Mouse (Mus musculus): ENCODE results near the gene Hoxd10.

Gene Hoxd10

DNA sequence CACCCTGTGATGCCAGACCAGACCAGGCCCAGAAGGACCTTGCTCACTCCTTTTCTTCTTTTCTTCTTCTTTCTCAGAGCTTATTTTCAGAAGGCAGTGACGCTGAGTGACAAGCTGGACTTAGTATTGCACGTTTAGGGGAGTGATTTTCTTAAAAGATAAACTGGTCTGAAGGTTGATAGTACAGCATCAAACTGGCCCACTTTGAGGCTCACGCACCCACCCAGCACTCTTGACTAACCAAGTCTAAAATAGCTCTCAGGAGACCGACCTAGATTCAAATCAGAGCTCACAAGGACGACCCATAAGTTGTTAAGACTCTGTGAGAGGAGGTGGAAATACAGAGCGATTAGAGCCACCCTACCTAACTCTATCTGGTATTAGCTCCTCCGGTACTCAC is 25.3 kb upstream of the Hoxd10 start:
- DNase-seq (ENCODE audit: low spot score): no peak

DNA sequence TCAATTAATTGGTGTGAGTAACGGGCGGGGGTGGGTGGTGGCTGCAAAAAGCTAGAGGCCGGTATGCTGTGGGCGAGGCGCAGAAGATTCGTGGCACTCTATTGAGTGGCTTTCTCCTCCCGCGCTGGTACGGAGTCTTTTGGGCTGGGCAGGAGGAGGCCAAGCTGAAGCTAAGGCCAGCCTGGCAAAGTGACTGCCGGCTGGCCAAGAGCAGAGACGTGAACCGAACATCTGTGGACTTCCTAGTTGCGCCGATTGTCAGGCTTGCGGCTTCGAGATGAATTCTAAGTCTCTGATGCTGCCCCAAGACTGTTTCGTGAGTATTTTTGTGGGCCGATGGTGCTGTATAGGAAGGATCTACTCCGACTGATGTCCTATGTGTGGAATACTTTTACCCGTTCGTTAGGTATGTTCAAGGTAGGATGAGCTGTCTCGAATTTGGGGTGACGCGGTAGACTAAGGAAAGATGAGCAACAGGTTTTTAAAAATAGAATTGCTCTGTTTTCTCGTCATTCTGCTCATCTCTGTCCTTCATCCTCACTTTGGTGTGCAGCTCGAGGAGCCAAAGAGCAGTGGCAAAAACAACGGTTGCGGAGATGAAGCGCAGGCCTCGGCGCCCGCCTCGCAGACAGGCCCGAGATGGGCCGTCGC is 24.4 kb upstream of the Hoxd10 start:
- no peak for DNase-seq (ENCODE audit: low spot score)

- DNase-seq (ENCODE audit: low spot score): peak; percentile 32
Measured at GRCm38 (mm10) chr2:74667842-74668357, 23.8 kb upstream of the Hoxd10 start, which contains the start of gene Hoxd13. TSS of gene Hoxd13 (plus strand) at chr2:74668310.

DNA sequence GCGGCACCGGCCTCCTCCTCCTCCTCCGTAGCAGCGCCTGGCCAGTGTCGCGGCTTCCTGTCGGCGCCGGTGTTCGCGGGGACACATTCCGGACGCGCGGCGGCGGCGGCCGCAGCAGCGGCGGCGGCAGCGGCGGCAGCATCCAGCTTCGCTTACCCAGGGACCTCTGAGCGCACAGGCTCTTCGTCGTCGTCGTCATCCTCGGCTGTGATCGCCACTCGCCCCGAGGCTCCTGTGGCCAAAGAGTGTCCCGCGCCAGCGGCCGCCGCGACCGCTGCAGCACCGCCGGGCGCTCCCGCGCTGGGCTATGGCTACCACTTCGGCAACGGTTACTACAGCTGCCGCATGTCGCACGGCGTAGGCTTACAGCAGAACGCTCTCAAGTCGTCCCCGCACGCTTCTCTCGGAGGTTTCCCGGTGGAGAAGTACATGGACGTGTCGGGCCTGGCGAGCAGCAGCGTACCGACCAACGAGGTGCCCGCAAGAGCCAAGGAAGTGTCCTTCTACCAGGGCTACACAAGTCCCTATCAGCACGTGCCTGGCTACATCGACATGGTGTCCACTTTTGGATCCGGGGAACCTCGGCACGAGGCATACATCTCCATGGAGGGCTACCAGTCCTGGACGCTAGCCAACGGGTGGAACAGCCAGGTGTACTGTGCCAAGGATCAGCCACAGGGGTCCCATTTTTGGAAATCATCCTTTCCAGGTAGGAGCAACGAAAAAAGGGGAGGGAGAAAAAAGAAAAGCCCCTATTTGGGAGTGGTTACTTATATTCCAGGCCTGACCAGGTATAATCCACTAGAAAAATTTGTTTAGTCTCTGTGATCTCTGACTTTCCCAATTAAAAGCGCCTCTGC is 23.1 kb upstream of the Hoxd10 start:
- DNase-seq (ENCODE audit: low spot score): no peak

DNA sequence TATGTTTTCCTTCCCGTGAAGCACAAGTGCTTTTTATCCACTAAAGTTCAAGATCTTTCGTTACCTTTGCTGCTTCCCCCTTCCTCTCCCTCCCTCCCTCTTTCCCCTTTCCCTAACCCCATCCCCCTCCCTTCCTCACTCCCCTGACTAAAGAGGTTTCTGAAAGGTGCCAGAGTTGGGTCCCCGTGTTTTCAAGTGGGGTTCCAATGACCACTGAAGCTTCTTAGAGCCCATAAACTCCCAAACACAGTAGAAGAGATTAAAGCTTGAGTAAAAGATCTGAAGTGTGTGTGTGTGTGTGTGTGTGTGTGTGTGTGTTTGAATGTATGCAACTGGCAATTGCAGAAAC is 22.5 kb upstream of the Hoxd10 start:
- DNase-seq (ENCODE audit: low spot score): no peak

GRCm38 (mm10) chr2:74669650-74670235 is 22.0 kb upstream of the Hoxd10 start:
- no peak for DNase-seq (ENCODE audit: low spot score)

- no peak for DNase-seq (ENCODE audit: low spot score)
Measured at GRCm38 (mm10) chr2:74670632-74671188, 21.0 kb upstream of the Hoxd10 start.

DNA sequence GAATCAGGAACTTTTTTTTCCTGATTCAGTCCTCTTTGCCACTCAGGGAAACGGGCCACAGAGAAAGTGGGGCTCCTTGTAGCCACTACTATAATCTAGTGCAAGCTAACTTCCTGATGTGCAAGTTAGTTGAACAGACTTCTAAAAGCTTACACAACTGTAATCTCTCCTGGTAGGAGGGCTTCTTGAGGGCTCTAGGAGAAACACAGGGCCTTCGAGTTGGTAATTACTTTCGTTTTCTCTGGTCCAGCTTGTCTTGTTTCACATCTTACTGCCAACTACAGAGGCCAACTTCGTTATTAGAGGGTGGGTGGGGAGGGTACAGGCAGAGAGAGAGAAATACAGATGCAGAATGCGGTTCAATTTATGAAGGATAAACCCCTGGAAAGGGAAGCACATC is 19.9 kb upstream of the Hoxd10 start:
- no peak for DNase-seq (ENCODE audit: low spot score)

DNA sequence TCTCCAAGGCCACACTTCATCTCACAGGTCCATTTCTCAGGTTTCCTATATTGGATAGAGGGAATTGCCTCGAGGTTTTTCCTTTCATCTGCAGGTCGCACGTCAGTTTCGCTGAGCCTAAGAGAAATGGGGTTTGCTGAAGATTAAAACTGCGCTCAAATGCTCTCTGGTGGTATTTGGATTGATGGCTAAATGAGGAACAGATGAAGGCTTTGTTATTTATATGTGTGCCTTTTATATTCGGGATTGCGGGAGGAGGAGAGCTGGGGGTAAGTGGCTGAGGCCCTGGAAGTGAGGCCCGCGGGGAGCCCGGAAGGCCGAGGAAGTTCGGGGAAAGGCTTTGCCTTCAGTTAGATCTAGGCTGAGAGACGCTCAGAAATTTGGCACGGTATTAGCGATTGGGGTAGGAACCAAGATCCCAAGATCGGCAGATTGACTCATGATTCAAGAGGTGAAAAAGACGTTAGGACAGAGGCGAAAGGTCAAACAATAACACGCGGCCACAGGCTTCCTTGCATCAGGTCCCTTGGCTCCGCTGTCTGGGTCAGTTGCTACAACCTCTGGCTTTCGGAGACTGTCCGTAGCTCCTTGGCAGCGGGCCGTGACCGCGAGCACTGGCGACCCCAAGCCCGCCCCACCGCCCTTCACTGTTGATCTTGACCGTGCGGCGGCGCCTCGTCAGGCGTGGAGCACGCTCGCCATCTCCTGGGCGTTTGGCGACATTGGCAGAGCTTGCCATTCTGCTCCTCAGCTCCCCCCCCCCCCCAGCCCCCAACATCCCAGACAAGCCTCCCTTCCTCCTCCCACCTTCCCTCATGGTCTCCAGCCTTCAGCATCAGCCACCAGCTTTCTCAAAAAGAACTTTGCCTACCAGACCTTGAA is 19.0 kb upstream of the Hoxd10 start:
- DNase-seq (ENCODE audit: low spot score): peak; percentile 69

DNA sequence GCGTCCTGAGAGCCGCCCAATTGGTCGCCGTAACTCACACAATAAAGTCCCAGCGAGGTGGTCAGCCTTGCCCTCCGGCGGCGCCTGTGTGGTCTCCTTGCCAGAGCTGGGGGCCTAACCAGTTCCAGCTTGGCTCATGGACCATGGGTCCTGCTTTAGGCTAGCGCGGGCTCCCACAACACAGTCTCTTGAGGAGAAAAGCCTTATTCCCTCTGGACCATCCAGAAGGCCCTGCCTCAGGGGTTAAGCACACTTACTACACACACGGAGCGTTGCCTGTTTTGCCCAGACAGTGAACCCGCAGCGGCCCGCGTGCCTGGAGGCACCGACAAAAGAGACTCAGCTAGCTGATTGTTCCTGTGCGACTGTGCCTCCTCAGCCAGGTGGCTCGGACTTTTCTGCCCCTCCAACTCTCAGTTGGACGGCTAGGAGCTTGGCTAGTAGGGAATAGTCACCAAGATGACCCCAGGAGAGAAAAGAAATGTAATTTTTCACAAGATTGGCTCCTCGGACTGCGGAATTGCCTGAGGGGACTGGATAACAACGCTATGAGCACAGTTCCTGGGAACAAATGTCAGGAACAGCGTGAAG is 17.8 kb upstream of the Hoxd10 start:
- DNase-seq (ENCODE audit: low spot score): no peak

- no peak for DNase-seq (ENCODE audit: low spot score)
Measured at GRCm38 (mm10) chr2:74674881-74675665, 16.7 kb upstream of the Hoxd10 start, which contains the start of gene Hoxd12. TSS of gene Hoxd12 (plus strand) at chr2:74675013.

- DNase-seq (ENCODE audit: low spot score): no peak
Measured at GRCm38 (mm10) chr2:74675666-74676282, 15.9 kb upstream of the Hoxd10 start.

- DNase-seq (ENCODE audit: low spot score): no peak
Measured at GRCm38 (mm10) chr2:74676376-74677052, 15.2 kb upstream of the Hoxd10 start.

GRCm38 (mm10) chr2:74677106-74677505 is 14.6 kb upstream of the Hoxd10 start:
- DNase-seq (ENCODE audit: low spot score): no peak

GRCm38 (mm10) chr2:74678891-74679595 is 12.7 kb upstream of the Hoxd10 start, which contains the start of gene Hoxd11:
TSS of gene Hoxd11 (plus strand) at chr2:74679557.
- peak; percentile 18 for DNase-seq (ENCODE audit: low spot score)

DNA sequence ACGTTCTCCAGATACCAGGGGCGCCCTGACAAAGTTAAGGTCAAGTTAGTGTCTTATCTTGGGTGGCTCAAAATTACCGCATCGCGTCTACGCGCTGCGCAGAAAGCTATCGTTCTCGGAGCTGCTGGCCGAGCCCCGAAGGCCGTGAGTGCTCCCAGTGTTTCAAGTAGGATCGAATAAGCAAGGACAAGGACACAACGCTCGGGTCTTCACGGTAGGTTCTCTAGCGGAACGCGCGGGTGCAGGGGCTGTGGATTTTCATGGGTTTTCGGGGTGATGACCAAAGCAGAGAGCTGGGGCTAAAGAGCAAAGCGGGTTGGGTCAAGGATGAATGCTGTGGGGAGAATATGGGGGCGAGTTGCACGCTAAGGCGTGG is 12.1 kb upstream of the Hoxd10 start:
- DNase-seq (ENCODE audit: low spot score): peak; percentile 16

DNA sequence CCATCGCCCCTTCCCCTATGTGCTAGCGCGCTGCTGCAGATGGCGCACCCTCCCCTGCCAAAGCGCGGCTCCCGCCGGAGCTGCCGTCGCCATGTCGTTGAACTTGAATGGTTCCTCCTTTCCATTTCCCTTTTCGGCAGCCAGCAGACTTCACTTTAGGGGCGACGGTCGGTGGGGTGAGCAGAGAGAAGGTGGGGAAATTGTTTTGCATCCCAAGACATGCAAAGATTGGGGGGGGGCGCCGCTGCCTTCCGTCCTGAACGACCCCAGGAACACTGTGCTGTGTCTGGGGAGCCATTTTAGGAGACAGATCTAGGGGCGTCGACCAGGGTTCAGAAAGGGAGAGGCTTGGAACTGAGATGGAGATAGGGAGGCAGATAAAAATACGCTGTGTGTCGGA is 11.7 kb upstream of the Hoxd10 start:
- DNase-seq (ENCODE audit: low spot score): no peak

- no peak for DNase-seq (ENCODE audit: low spot score)
Measured at GRCm38 (mm10) chr2:74680561-74681398, 10.9 kb upstream of the Hoxd10 start.

Data from urinary bladder, postnatal 14 days (tissue).